Mouse (Mus musculus): ENCODE measurements at regions not wholly inside any gene's neighbourhood (a gene's known extent, or its start where the extent isn't known, plus 50 kb on each side); places are given as distances from the start of the nearest gene placed in this dataset.

DNA sequence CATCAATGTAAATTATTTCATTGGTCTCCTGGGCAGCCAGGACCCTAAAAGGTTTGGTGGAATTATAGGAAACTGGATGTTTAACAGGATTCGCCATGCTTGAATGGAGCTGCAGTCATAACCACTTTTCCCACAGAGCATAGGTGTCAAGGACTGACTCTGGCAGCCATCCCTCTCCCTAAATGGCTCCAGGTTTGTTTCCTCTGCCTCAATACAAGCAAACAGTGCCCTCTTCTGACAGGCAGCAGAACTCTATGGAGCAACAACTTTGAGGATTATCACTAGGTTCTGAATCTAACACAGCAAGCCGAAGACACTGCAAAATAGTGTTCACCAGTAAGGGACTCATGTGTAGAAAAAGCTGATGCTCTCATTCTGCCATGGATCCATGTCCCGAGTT is 84.6 kb downstream of the Zfp330 start:
- TF ChIP-seq CTCF (IDR thresholded peaks at IDR 0.05; ENCODE audit: borderline replicate concordance, insufficient read depth, low read depth, low read length) = peak; percentile 54
- TF ChIP-seq POLR2A (IDR thresholded peaks at IDR 0.05; ENCODE audit: borderline replicate concordance, insufficient read depth, low read length) = no peak

Measured in cerebellum, adult 2 months (tissue).